Mouse (Mus musculus) forelimb bud, embryonic 11.5 days (tissue): ENCODE measurements at regions not wholly inside any gene's neighbourhood (a gene's known extent, or its start where the extent isn't known, plus 50 kb on each side); places are given as distances from the start of the nearest gene placed in this dataset.

Experiments used
- DNase-seq: peaks from one replicate; pipeline ENCODE4 v3.0.0-alpha.2; 2012; ENCODE audit warnings: low read depth, low spot score

GRCm38 (mm10) chr8:36041222-36041864 is 275.8 kb downstream of the Gm19410 start:
- DNase-seq = no peak

DNA sequence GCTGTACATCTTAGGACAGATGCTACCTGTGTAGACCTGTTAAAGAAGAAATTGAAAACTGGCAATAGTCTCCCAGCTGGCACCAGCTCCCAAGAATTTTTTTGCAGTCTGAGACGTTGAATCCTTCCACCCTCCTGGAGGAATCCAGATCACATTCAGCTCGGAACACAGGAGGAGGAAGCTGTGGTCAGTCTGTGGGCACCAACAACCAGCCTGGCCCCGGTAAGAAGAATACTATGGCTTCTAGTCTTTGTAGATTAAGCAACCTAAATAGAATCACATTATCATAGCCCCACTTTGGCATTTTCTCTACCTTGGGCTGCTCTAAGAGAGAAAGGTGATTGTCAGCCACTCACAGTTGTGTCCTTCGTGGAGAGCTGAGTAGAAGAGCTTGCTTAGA is 277.0 kb downstream of the Gm19410 start:
- no peak for DNase-seq
